Mouse (Mus musculus) inflammation-experienced regulatory T-cells (primary cell): ENCODE measurements around the gene Tigit. TPM values are rescaled to one million over a fixed set of nuclear protein-coding genes. Genes with fewer than 3 reads are reported as not detected.

Experiments used
- polyA plus RNA-seq, 2 experiments: library from polyadenylated mRNA; unstranded; fragments of 100-300 nt; shearing (Covaris generic); gene quantifications; one replicate each; pipeline ENCODE4 v1.2.1; 2017

Tigit gene
- polyA plus RNA-seq: 10 to 100 TPM; 16.0 to 98.7 TPM

GRCm38 (mm10) chr16:43663978-43664579 lies at the start of gene Tigit:
Gene Tigit (minus strand): TSS chr16:43664146.

Other genes with a start within 250 kb of the Tigit start
- not detected for gene Drd3, start 89.9 kb upstream of the Tigit start, polyA plus RNA-seq
- 10 to 100 TPM; 13.9 to 21.3 TPM for gene Ccdc191, start 225.7 kb upstream of the Tigit start, polyA plus RNA-seq